Mouse (Mus musculus) cerebellum, adult 11 months (tissue): Measurements from ENCODE around the gene Thsd7a.

Source experiments
- DNase-seq: peaks from one replicate; pipeline ENCODE4 v3.0.0; 2022

The Thsd7a gene

DNA sequence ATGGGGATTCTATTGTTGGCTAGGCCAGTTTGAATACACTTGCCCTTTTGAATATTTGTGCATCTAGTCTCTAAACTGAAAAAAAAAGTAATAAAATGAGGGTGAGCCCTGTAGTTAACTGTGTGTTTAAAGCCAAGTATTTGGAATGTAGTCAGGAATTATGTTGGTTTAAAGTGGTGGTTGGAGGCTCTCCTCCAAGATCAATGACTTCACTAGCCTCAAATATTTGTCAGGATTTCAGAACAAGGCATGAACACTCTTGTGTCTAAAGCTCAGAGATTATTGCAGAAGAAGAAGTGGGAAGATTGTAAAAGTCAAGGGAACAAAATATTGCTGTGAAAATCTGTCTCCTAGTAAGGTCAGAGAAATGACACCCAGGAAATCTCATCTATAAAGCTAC, 249.3 kb downstream of the Thsd7a start:
- no peak for DNase-seq

DNA sequence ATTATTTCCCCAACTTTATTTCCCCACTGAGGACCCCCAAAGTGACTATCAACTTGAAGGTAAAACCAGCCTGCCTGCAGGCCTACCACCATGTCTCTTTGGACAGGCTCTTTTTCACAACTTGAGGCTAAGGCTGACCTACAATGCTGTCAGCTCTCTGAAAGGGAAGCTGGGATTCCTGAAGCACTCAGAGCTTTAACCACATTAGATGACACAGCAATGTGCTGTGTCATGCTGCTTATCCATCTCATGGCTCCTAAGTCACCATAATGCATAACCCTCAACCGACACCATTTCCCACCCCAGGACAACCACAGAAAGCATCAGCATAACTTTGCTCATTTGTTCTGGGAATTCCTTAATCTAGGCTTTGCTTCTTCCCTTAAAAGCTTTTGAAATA, 255.6 kb downstream of the Thsd7a start:
- DNase-seq, result no peak

DNA sequence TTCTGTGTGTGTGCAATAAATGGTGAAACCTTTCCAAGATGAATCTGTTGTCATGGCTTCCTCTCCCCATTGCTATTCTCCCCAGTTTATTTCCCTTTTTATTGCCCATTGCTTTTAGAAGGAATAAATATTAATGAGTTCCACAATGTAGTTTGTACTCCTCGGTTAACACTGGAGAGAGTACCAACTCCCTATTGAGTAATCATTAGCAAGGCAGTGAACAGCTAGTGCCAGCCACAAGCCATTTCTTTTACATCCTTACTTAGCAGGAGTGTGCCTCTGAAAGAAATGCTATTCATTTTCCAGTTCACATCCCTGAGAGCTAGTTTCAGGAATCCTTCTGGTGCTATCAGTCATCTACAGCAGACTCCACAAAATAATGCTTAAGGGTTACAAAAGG, 260.3 kb downstream of the Thsd7a start:
- DNase-seq, result no peak

DNA sequence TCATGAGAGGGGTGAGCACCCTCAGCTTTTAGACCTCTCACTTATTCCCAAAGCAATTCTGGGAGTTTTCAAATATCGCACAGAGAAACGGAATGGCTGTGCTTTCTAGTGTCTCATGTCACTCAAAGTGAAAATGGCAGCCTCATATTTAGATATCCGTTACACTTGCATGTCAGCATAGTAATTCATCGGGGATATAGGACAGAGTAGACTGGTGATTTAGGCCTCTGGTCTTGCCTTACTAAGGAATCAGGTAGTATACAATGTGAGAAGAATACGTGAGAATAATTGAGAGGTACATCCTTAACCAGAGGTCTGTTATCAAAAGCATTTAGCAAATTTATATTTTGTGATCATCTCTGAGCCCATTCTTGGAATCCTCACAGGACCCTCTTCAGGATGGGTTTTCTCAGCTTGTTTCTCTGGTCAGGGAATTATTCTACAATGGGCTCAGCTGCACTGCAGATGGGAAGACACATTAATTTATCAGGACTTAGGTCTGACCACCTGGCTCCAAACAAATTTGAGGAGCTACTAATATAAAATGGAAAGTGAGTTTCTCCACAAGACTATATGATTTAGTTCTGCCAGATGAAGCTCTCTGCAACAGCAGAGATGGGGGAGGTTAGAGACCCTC, 267.6 kb downstream of the Thsd7a start:
- no peak for DNase-seq

DNA sequence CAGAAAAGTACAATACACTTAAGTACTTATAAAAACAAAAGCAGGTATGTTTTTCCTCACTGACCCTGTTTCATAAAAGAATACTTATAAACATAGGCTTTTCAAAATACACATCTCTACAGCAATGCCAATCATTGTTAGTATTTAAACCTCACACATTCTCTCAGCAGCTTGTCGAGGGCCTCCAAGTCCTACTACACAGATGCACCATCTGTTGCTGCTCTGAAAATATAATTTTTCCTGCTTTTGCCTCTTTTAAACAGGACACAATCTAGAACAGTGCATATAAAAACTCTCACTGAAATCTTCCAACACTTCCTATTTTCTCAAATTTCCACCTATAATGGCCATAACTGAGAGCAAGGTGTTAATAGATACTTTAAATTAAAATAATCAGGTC, 270.9 kb downstream of the Thsd7a start:
- no peak for DNase-seq

DNA sequence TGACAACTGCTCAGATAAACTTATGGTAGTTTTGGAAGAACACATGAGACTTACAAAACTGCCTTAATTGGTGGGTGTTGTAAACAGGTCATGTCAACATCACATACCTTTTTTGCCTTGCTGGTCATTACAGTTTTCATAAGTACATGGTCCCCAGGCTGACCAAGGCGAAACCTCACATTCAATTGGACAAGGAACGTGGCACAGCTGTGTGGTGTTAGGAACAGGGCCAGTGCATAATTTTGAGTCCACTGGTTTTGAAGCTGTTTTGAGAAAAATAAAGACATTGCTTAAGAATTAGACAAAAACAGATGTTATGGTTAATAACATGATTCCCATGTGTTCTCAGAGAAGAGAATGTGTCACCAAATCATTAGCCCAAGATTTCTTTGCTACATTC, 278.3 kb downstream of the Thsd7a start:
- no peak for DNase-seq

DNA sequence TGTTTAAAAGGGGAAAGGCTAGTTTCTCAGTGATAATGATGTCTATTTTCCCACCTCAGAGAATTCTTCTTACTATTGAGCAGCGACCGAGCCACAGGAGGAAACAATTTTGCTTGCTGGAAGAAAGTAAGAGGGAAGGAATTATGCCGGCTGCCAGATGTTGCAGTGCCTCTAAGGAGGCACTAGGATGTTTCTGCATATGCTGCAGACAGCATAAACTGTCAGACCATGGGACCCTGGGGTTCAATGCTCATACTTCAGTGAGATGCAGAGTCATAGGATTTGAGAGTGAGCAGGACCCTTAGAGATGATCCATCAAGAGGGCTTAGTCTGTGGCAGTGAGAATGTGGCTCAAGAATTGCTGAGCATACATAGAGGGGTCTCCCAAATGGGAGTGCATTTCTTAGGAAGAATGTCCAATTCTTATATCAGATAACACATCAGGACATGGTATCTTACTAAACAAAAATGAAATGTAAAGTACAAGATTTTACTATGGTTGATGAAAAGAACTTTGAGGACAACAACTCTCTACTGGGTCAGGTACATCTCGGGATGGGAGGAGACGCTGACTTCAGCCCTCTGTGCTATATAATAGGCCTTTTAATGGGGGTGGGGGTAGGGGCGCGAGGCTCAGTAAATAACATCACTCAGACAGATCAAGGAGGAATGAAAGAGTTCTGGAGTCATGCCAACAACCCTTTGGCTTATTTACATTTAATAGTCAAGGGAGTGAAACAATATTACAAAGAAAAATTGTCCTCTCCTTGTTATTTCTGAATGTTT, 281.7 kb downstream of the Thsd7a start:
- DNase-seq, result no peak

DNA sequence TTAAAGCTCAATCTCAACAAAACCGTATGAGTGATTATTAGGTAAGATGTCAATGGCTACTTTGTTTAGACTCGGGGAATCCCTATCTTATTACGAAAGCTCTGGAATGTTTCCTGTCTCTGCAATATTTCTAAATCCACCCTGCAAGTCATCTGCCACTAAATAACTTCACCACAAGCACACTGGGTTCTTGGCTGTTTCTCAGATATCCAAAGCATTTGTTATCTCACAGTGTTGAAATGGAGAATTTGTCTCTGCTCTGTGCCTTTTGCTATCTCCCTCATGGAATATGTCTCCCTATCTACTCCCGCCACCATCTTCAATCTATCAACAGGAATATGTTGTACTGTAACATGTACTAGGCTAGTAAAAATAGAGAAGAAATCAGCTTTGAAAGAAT, 290.4 kb downstream of the Thsd7a start:
- no peak for DNase-seq

DNA sequence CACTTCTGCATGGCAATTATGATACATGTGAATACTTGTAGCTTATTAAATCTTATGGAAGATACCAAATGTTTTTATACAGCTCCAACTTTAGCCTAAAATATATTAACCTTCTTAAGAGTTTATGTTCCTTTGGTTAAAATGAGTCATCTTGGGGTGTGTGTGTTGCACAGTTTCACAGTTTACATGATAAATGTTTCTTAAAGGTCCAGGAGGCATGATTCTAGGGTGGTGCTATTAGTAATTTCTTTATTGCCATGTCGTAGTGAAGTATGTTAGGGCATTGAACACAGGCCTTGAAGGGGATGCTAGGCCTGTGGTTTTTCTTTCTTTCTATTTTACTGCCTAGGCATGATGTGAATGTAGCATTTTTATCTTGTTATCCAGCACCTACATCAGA, 291.8 kb downstream of the Thsd7a start:
- no peak for DNase-seq

DNA sequence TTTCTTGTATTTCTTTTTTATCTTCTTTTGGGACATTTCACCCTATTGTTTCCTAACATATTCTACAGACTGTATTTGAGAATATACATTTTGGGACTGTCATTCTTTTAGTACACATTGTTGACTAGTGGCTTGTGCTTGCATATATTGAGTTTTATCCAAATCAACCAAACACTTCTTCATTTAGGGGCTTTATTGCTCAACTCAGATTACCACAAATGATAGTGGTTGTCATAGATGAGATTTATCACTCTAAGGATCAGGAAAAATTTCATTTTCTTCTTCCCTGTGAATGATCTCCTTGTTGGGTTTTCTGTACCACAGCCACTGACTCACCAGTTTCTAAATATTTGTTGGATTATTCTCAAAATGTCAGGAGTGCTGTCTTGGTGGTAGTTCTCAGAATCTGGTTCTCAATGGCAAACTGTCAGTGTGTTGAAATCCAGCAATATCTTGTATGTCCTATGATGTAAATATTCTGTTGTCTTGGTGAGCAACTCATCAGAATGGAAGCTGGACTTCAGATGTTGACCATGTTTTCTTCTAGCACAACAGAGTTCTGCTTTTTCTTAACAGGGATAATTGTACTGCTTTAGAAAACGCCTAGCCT, 294.2 kb downstream of the Thsd7a start:
- no peak for DNase-seq

DNA sequence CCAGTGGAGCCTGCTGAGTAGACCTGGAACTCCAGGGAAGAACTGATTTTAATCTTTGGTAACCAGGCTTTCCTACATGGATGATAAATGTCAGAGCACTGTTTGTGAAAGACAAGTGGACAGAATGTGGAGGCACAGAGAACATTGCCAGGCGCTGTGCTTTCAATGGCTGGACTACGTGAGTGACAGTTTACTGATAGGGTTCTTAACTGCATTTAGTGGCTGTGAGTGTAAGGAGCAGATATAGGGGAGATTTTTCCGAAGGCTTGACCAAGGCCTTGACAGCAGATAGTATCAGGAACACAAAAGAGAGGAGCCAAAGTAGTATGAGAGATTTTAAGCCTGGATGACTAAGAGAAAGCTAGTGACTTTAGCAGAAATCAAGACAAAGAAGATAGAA, 295.1 kb downstream of the Thsd7a start:
- no peak for DNase-seq

DNA sequence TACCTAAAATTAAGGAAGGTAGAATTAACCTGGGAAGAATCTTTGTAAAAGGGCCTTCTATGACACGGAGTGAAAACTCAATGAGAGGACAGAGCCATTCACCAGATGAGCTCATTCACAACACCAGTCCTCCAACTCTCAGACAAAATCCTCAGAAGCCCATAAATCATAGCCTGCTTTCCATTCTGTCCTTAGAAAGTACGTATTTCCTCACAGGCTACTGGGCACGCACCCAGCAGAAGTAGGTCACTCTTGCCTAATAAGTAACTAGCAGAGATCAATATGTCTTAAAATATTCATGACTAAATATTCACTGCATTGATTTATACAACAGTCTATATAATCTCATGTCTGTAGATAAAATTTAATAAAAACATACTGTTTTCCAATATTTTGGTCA, 300.4 kb downstream of the Thsd7a start:
- no peak for DNase-seq

DNA sequence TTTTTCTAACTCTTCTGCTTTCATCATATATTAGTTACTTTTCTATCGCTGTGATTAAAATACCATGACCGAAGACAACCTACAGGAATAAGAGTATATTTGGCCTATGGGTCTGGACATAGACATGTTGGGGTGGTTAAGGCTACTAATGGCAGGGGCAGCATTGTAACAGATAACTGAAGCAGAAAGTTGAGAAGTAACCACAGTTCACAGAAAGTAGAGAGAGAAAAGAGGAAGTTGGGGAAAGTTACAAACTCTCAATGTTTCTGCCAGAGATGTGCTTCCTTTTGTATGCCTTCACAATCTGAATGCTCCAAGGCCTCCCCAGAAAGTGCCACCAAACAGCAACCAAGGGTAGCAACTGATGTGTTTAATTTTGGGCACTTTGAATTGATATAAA, 303.7 kb downstream of the Thsd7a start:
- DNase-seq, result no peak

DNA sequence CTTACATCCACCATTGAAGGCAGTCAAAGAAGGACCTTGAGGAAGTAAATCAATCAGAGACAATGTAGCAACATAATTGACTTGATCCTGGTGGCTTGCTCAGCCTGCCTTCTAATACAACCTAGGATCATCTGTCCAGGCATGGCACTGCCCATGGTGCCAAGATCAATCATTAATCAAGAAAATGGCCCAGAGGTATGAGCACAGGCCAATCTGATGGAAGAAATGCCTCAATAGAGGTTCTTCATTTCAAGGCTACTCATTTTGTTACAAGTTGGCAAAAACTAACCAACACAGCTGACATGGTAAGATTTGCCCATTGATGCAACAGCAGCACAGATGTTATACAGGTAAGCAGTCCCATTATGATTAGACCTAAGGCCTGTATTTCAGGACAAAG, 309.6 kb downstream of the Thsd7a start:
- DNase-seq, result no peak

DNA sequence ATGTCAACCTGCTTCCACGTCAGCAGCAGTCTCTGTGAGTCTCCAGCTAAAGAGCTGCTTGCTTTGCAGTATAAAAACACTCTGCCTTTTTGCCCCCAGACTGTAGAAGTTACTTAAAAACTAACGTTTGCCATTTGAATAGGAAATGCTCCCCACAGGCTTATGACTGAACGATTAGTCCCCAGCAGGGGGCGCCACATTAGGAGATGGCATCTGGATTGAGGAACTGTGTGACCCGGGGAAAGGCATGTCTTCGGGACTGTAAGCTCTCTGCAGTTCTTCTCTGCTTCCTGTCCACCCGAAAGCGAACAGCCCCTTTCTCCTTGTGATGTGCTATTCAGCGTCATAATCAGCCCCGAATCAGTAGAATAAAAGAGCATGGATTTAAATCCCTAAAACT, 330.1 kb downstream of the Thsd7a start:
- no peak for DNase-seq

DNA sequence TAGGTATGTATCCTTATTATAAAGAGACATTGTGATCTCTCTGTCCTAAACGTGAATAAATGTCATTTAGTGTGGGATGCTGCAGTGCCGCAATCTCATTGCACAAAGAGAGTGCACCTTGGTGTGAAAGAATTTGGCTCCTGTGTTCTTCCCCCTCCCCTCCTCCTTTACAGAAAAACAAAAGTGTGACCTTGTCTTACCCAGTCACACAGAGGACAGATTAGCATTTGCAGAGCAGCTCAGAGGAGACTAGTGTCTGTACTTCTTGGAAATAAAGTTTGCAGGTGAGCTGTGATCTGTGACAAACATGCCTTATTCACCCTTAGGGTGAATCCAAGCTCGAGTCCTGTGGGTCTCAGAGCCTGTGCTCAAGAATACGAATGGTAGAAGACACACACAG, 332.2 kb downstream of the Thsd7a start:
- no peak for DNase-seq

DNA sequence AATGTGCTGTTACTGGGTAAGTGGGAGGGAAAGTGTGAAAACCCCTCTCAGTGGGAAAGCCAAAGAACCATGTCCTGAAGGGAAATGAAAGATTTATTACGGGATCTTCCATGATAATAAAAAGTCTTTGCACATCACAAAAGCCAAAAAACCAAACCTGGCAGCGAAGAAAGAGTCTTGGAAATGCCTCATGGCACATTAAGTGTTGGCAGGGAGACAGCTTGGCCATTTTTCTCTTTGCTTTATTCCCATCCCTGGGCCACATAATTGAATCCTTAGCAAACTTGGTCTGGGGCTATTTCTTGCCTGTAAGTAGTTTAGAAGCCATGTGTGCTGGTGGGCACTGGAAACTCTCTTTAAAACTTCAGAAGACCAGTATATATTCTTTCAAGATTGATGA, 344.8 kb downstream of the Thsd7a start:
- no peak for DNase-seq

DNA sequence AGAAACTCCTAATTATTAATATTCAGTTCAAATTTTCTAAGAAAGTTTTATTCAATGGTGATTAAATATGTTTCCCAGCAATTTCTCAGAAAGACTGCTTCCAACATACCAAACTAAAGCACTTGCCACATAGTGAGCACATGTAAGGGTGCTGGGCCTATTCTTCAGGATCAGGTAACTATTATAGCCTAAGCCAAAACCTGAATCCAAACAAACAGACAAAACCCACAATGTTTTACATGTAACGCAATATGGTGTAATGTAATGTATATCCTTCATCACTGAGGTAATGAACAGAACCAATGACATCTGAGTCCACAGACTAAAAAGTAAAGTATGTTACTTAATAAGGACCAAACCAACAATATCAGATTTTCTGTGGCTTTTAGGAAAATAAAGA, 346.2 kb downstream of the Thsd7a start:
- DNase-seq, result no peak

DNA sequence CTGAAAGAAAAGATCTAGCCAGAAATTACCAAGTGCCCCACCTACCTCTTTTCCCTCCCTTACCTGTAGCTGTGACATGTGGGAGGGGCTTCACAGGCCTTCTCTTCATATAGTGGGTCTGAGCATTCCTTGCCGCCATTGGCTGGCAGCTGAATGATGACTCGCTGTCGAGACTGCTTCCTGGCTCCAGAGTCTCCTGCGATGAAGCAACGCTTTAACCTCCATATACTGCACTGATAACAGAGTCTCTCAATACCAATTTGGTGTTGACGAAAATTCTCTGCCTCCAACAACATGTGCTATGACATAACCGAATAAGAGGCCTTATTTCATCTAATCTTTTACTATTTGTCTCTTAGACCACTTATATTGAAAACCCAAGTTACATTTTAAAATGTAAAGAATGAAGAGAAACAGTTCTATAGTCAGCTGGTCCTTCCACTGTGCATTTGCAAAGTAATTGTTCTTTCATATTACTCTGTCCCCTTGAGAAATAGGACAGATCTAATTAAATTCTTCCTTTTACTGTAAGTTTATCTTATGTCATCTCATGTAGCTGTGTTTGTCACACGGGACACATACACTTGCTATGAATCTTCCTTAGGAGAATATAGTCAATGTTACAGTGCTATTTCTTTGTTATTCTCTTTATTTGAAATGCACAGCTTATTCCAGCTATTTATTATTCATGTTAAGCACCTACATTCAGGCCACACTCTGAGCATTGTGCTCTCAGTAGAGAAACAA, 351.3 kb downstream of the Thsd7a start:
- no peak for DNase-seq

DNA sequence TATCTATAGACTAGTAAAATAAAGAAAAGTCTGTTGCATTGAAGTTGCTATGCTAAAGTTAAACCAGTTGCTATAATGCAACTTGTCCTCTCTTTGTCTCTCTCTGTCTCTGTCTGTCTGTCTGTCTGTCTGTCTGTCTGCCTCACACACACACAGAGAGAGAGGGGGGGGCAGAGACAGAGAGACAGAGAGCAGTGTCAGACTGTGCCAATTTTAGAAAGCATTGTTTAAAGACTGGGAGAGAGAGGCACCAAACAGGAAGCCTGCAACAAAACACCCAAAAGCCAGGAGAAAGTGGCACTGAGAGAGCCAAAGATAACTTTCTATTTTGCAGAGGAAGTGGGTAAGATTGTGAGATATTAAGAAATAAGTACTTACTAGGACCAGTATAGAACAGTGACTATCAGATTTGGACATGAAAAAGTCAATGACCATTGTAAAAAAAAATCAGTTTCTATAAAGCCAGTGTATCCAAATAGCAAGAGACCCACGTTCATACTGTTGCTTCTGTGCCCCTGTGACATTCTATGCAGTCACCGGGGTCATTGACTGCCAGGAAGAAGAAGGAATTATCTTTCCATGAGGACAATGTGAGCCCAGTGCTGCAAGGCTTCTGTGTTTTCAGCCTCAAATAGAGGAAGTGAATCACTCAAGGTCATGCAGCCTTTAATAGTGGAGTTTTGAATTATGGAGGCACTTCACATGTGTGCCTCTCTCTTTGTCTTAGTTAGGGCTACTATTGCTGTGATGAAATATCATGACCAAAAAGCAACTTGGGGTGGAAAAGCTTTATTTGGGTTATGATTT, 355.4 kb downstream of the Thsd7a start:
- DNase-seq, result no peak

DNA sequence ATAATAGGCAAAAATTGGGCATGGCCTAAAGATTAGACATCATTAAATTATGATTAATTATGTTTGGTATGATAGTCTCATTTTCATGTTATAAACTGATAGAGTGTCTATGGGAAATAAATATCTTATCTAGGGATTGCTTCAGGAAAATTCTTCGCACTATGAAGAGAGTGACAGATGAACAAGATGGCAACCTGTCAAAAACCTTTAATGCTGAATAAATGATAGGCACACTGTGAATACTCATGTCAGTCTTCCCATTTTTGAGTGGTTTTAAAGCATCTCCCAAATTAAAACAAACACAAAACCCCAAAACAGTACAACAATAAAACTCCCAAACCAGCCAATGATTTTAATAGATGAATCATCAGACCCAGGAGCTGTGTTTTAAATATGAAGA, 362.5 kb downstream of the Thsd7a start:
- no peak for DNase-seq

DNA sequence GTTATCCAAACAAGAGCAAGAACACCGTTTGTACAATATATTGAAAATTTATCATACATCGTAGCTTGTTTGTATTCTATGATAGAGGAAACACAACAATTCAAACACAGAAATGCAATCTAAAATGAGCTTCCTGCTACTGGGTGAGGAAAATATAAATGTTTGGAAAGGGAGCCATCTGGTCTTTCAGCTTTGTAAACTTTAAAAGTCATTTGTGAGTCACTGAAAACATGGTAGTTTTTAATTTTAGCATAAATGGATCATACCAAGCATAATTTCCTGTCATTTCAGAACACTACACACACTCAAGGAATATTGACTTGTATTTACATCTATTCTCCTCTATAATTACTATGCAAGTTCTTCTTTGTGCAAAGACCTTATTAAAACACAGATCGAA, 363.6 kb downstream of the Thsd7a start:
- no peak for DNase-seq
